In the genomic region with DNA sequence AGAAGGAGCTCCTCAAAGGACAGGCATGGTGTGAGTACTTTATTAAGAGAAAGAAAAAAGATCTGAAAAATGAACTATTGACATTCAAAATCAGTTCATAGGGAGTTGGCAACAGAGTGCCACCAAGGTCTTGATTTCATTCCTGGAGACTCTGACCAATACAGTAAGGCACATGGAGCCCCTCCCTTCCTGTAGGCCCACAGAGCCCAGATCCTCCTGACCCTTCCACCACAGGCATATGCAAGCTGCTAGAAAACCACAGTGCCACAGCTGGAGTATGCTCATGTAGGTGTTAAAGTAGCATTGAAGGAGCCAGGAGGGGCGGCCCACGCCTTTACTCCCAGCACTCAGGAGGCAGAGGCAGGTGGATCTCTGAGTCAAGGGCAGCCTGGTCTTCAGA, we compare ENCODE assay signal across 11 mouse cellular contexts.
A peak's percentile ranks its signal among the peaks of the same experiment; 100 is the strongest.
DNase-seq lines count a peak whose midpoint lies in the region; ATAC-seq lines count a peak whose summit lies in the region.
"Had no signal": no experiment of that assay in that cellular context is flagged by ENCODE, and none has a peak within 500 bp of the region (broad histone marks: within the 10 kb centered on the region; RNA-seq: fewer than 3 reads in every experiment).

No protein-coding gene starts in this region.

- 94% methylated on average over 2 of the region's 2 CpGs for WGBS in embryonic facial prominence, embryonic 10.5 days
- WGBS in forebrain, embryonic 14.5 days = 96% methylated on average over 2 of the region's 2 CpGs
- 93% methylated on average over 2 of the region's 2 CpGs for whole genome bisulfite sequencing in hindbrain, embryonic 16.5 days
- 98% methylated on average over 2 of the region's 2 CpGs for WGBS in neural tube, embryonic 14.5 days

- peak; percentile 40 for ATAC-seq in forebrain, embryonic 14.5 days
- ATAC-seq in hindbrain, embryonic 16.5 days = peak; percentile 7; the same call in 1 of the 2 replicates
- ATAC-seq in neural tube, embryonic 14.5 days (ENCODE audit: low read depth) = peak; percentile 28; the same call in 1 of the 2 replicates
- ATAC-seq: liver, embryonic 12.5 days had no signal

- no peak for DNase-seq in embryonic facial prominence, embryonic 10.5 days (ENCODE audit: low spot score)
- no peak for DNase-seq in forebrain, embryonic 14.5 days (ENCODE audit: low spot score)
- no peak for DNase-seq in right cerebral cortex, postnatal 25 days
- DNase-seq in embryo, embryonic 9.5 days (ENCODE audit: extremely low spot score) = no peak
- DNase-seq in left cerebral cortex, postnatal 4 days = no peak
- DNase-seq: gastrocnemius, postnatal 25 days had no signal

- H3K27ac ChIP-seq in embryonic facial prominence, embryonic 10.5 days (replicated peaks) = peak overlapping the region; percentile 68
- peak overlapping the region; percentile 85 for H3K27ac ChIP-seq in forebrain, embryonic 14.5 days (ENCODE audit: low read depth, low read length)
- no peak overlapping the region for H3K27ac ChIP-seq in hindbrain, embryonic 16.5 days (ENCODE audit: low read depth, low read length)
- no peak overlapping the region for H3K27ac ChIP-seq in neural tube, embryonic 14.5 days (ENCODE audit: low read depth, low read length)
- H3K27ac ChIP-seq: intestine, embryonic 15.5 days; kidney, postnatal 0 days; liver, embryonic 12.5 days had no signal

- no peak overlapping the region for H3K4me2 ChIP-seq in forebrain, embryonic 14.5 days (ENCODE audit: low read length)
- H3K4me2 ChIP-seq in hindbrain, embryonic 16.5 days (ENCODE audit: low read length) = no peak overlapping the region
- H3K4me2 ChIP-seq in neural tube, embryonic 14.5 days (ENCODE audit: low read depth, low read length) = no peak overlapping the region
- H3K4me2 ChIP-seq: intestine, embryonic 15.5 days; liver, embryonic 12.5 days had no signal

- H3K4me1 ChIP-seq in embryonic facial prominence, embryonic 10.5 days = peaks cover 11% of the 10 kb centered on the region
- H3K4me1 ChIP-seq in forebrain, embryonic 14.5 days (ENCODE audit: control insufficient read depth, insufficient read depth, low read length) = peaks cover 7% of the 10 kb centered on the region; the same call in 1 of the 2 replicates
- H3K4me1 ChIP-seq in hindbrain, embryonic 16.5 days (ENCODE audit: control insufficient read depth, insufficient read depth, low read depth, low read length) = peaks cover 4% of the 10 kb centered on the region; the same call in 1 of the 2 replicates
- H3K4me1 ChIP-seq in neural tube, embryonic 14.5 days (ENCODE audit: control insufficient read depth, insufficient read depth, low read length) = no peaks in the 10 kb centered on the region
- H3K4me1 ChIP-seq: intestine, embryonic 15.5 days; liver, embryonic 12.5 days had no signal

- H3K4me3 ChIP-seq in embryonic facial prominence, embryonic 10.5 days = no peak overlapping the region
- no peak overlapping the region for H3K4me3 ChIP-seq in forebrain, embryonic 14.5 days (ENCODE audit: low read depth, low read length)
- H3K4me3 ChIP-seq in hindbrain, embryonic 16.5 days (ENCODE audit: low read length) = no peak overlapping the region
- no peak overlapping the region for H3K4me3 ChIP-seq in neural tube, embryonic 14.5 days (ENCODE audit: low read depth, low read length)
- H3K4me3 ChIP-seq: intestine, embryonic 15.5 days; liver, embryonic 12.5 days had no signal

- no peaks in the 10 kb centered on the region for H3K9me3 ChIP-seq in embryonic facial prominence, embryonic 10.5 days
- H3K9me3 ChIP-seq in forebrain, embryonic 14.5 days (replicated peaks; ENCODE audit: control insufficient read depth, low read length) = no peaks in the 10 kb centered on the region
- no peaks in the 10 kb centered on the region for H3K9me3 ChIP-seq in hindbrain, embryonic 16.5 days (ENCODE audit: control insufficient read depth, low read length)
- no peaks in the 10 kb centered on the region for H3K9me3 ChIP-seq in neural tube, embryonic 14.5 days (ENCODE audit: control insufficient read depth, low read length)
- H3K9me3 ChIP-seq: intestine, embryonic 15.5 days; liver, embryonic 12.5 days had no signal

- H3K9ac ChIP-seq in forebrain, embryonic 14.5 days (ENCODE audit: low read length) = no peak overlapping the region
- H3K9ac ChIP-seq in hindbrain, embryonic 16.5 days (ENCODE audit: low read depth, low read length) = no peak overlapping the region
- H3K9ac ChIP-seq in neural tube, embryonic 14.5 days (replicated peaks; ENCODE audit: low read depth, low read length) = no peak overlapping the region
- H3K9ac ChIP-seq: intestine, embryonic 15.5 days; liver, embryonic 12.5 days had no signal

- no peaks in the 10 kb centered on the region for H3K27me3 ChIP-seq in embryonic facial prominence, embryonic 10.5 days (replicated peaks; ENCODE audit: low read depth, poor library complexity, severe bottlenecking)
- no peaks in the 10 kb centered on the region for H3K27me3 ChIP-seq in forebrain, embryonic 14.5 days (replicated peaks; ENCODE audit: control insufficient read depth, insufficient read depth, low read length)
- no peaks in the 10 kb centered on the region for H3K27me3 ChIP-seq in hindbrain, embryonic 16.5 days (replicated peaks; ENCODE audit: control insufficient read depth, insufficient read depth, low read length)
- H3K27me3 ChIP-seq in neural tube, embryonic 14.5 days (ENCODE audit: control insufficient read depth, insufficient read depth, low read length) = no peaks in the 10 kb centered on the region
- H3K27me3 ChIP-seq: intestine, embryonic 15.5 days; liver, embryonic 12.5 days had no signal

- no peaks in the 10 kb centered on the region for H3K36me3 ChIP-seq in embryonic facial prominence, embryonic 10.5 days (replicated peaks)
- H3K36me3 ChIP-seq in forebrain, embryonic 14.5 days (ENCODE audit: control insufficient read depth, insufficient read depth, low read length) = no peaks in the 10 kb centered on the region
- no peaks in the 10 kb centered on the region for H3K36me3 ChIP-seq in hindbrain, embryonic 16.5 days (ENCODE audit: control insufficient read depth, insufficient read depth, low read length)
- no peaks in the 10 kb centered on the region for H3K36me3 ChIP-seq in neural tube, embryonic 14.5 days (ENCODE audit: control insufficient read depth, insufficient read depth, low read length)
- H3K36me3 ChIP-seq: intestine, embryonic 15.5 days; liver, embryonic 12.5 days had no signal

- intact Hi-C loops in left cerebral cortex, postnatal 4 days (cut with DNase I) = no loop called here

Comparison
In these comparisons a context has a peak if more than half of its experiments do, and no peak if none do; other contexts are left out.
1. H3K27ac ChIP-seq: peak in embryonic facial prominence, embryonic 10.5 days (single experiment) and forebrain, embryonic 14.5 days (single experiment); none in hindbrain, embryonic 16.5 days (single experiment) and neural tube, embryonic 14.5 days (single experiment).
2. Peak in every context shown above with its lines, with median percentiles within 50 percentile points of each other: ATAC-seq.